Mouse (Mus musculus): Measurements from ENCODE around the gene Zfp217.
A peak's percentile ranks its signal among the peaks of the same experiment; 100 is the strongest.

Gene Zfp217

GRCm38 (mm10) chr2:170131981-170132460 lies 15.9 kb downstream of the Zfp217 start:
- no peak for DNase-seq

GRCm38 (mm10) chr2:170130780-170131645 lies 16.9 kb downstream of the Zfp217 start:
- DNase-seq, result peak; percentile 15 to 39

GRCm38 (mm10) chr2:170129923-170130779 lies 17.8 kb downstream of the Zfp217 start:
- no peak for DNase-seq

- DNase-seq, result no peak
These were observed 18.5 kb downstream of the Zfp217 start for GRCm38 (mm10) chr2:170129248-170129922.

GRCm38 (mm10) chr2:170128461-170129247 lies 19.2 kb downstream of the Zfp217 start:
- DNase-seq, result no peak

- no peak for DNase-seq
These were observed 20.4 kb downstream of the Zfp217 start for GRCm38 (mm10) chr2:170127523-170127922.

- DNase-seq, result no peak
These were observed 21.6 kb downstream of the Zfp217 start for GRCm38 (mm10) chr2:170126266-170126665.

- no peak for DNase-seq
These were observed 25.7 kb downstream of the Zfp217 start for GRCm38 (mm10) chr2:170122197-170122596.

GRCm38 (mm10) chr2:170120139-170121027 lies 27.5 kb downstream of the Zfp217 start:
- no peak for DNase-seq

- peak; percentile 43 to 64 for DNase-seq
These were observed 31.1 kb downstream of the Zfp217 start for GRCm38 (mm10) chr2:170116704-170117281.

GRCm38 (mm10) chr2:170110306-170110705 lies 37.6 kb downstream of the Zfp217 start:
- DNase-seq, result no peak

- no peak for DNase-seq
These were observed 38.4 kb downstream of the Zfp217 start for GRCm38 (mm10) chr2:170109528-170109927.

GRCm38 (mm10) chr2:170107791-170108190 lies 40.1 kb downstream of the Zfp217 start:
- no peak for DNase-seq

- no peak for DNase-seq
These were observed 41.9 kb downstream of the Zfp217 start for GRCm38 (mm10) chr2:170106000-170106399.

- no peak for DNase-seq
These were observed 43.5 kb downstream of the Zfp217 start for GRCm38 (mm10) chr2:170104396-170104795.

GRCm38 (mm10) chr2:170103852-170104251 lies 44.1 kb downstream of the Zfp217 start:
- peak; percentile 24 to 26 for DNase-seq

- DNase-seq, result no peak
These were observed 44.6 kb downstream of the Zfp217 start for GRCm38 (mm10) chr2:170103341-170103740.

- no peak for DNase-seq
These were observed 46.0 kb downstream of the Zfp217 start for GRCm38 (mm10) chr2:170101932-170102331.

- DNase-seq, result peak; percentile 82 to 83
These were observed 46.8 kb downstream of the Zfp217 start for GRCm38 (mm10) chr2:170101132-170101531.

GRCm38 (mm10) chr2:170094871-170095270 lies 53.0 kb downstream of the Zfp217 start:
- DNase-seq, result no peak

- no peak for DNase-seq
These were observed 53.7 kb downstream of the Zfp217 start for GRCm38 (mm10) chr2:170094220-170094619.

All from cerebellum, postnatal 36 days (tissue).